Mouse (Mus musculus): Measurements from ENCODE around the gene Tesk1. TPM values are rescaled to one million over a fixed set of nuclear protein-coding genes. Genes with fewer than 3 reads are reported as not detected.

The Tesk1 gene
- 10 to 100 TPM; 54.6 to 94.4 TPM for polyA plus RNA-seq (2017; shearing (Covaris generic))

GRCm38 (mm10) chr4:43441639-43442038, at the start of gene Tesk1:
Tesk1 (plus strand) TSS chr4:43441939.

GRCm38 (mm10) chr4:43428946-43429345, 12.8 kb upstream of the Tesk1 start, which contains the start of gene Fam166b:
Fam166b (minus strand) TSS chr4:43429134.

GRCm38 (mm10) chr4:43454041-43454836, 12.5 kb downstream of the Tesk1 start, which contains the start of gene Cd72:
Cd72 (minus strand) TSS chr4:43454628.

DNA sequence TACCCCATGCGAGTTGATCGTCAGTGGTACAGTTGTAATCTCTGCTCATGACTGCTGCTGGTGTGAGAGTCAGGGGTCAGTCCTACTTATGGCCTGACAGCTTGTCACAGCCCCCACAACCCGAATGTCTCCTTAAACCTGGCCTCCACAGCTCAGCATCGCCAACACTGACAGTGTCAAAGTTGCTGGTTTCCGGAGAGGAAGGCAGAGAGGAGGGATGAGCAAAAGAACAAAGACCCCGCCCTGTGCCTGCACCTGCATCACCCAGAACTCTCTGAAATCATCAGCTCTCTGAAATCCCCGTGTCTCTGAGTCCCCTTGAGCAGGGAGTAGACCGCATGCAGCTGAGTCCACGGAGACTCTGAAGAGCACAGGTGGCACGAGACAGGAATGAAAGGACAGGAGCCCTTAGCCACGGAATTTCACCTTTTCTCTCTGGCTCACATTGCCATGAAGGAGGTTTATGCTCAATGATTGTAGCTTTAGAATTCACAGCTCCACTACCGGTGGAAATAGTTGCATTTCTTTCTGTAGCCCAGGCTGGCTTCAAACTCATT, 41.9 kb downstream of the Tesk1 start, which contains the start of gene Sit1:
TSS of gene Sit1 (minus strand) at position 200 of the 557 bp plus-strand sequence.

DNA sequence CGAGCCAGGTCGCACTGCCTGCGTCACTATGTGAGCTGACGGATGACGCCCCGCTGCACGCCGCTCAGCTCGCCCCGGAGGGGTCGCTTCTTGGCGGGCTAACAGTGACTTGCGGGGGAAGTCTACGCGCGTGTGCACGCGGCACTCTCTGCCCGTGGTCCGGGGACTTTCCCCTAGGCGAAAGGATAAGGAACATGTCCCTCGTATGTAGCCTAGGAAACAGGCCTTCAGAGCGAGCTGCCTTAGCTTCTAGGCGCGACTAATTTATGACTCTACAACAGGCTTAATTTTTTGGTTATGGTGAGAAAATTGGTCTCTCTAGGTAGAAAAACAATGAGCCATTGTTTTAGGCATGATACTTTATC, 51.1 kb downstream of the Tesk1 start, which contains the start of gene Ccdc107:
TSS of gene Ccdc107 (plus strand) at position 80 of the 365 bp plus-strand sequence.

Other genes starting within 250 kb of the Tesk1 start
- under 1 TPM; 0.16 to 0.72 TPM for gene Atp8b5, start 174.8 kb upstream of the Tesk1 start, polyA plus RNA-seq (2017; shearing (Covaris generic))
- gene Rusc2, start 60.0 kb upstream of the Tesk1 start, polyA plus RNA-seq (2017; shearing (Covaris generic)): 1 to 10 TPM in 1 of 2 experiments, under 1 TPM in 1; 0.33 to 1.8 TPM
- gene Fam166b, start 12.8 kb upstream of the Tesk1 start, polyA plus RNA-seq (2017; shearing (Covaris generic)): under 1 TPM in 1 of 2 experiments, not detected in 1; 0.23 TPM
- 10 to 100 TPM; 33.1 to 65.3 TPM for gene Cd72, start 12.7 kb downstream of the Tesk1 start, polyA plus RNA-seq (2017; shearing (Covaris generic))
- 100 to 1,000 TPM; 134 to 225 TPM for gene Sit1, start 41.8 kb downstream of the Tesk1 start, polyA plus RNA-seq (2017; shearing (Covaris generic))
- gene Ccdc107, start 51.0 kb downstream of the Tesk1 start, polyA plus RNA-seq (2017; shearing (Covaris generic)): 10 to 100 TPM; 89.1 to 99.6 TPM
- 1 to 10 TPM; 3.8 to 5.5 TPM for gene Arhgef39, start 57.8 kb downstream of the Tesk1 start, polyA plus RNA-seq (2017; shearing (Covaris generic))
- gene Car9, start 65.0 kb downstream of the Tesk1 start, polyA plus RNA-seq (2017; shearing (Covaris generic)): 1 to 10 TPM in 1 of 2 experiments, under 1 TPM in 1; 0.51 to 1.4 TPM
- gene Tpm2, start 81.8 kb downstream of the Tesk1 start, polyA plus RNA-seq (2017; shearing (Covaris generic)): under 1 TPM in 1 of 2 experiments, not detected in 1; 0.37 TPM
- 10 to 100 TPM; 82.9 to 91.0 TPM for gene Creb3, start 120.4 kb downstream of the Tesk1 start, polyA plus RNA-seq (2017; shearing (Covaris generic))
- 100 to 1,000 TPM; 223 to 237 TPM for gene Tln1, start 120.8 kb downstream of the Tesk1 start, polyA plus RNA-seq (2017; shearing (Covaris generic))
- 10 to 100 TPM; 12.9 to 21.1 TPM for gene Rgp1, start 136.8 kb downstream of the Tesk1 start, polyA plus RNA-seq (2017; shearing (Covaris generic))
- 10 to 100 TPM; 43.6 to 49.6 TPM for gene Gba2, start 136.9 kb downstream of the Tesk1 start, polyA plus RNA-seq (2017; shearing (Covaris generic))
- 1 to 10 TPM; 3.0 to 3.9 TPM for gene Msmp, start 142.6 kb downstream of the Tesk1 start, polyA plus RNA-seq (2017; shearing (Covaris generic))
- gene Npr2, start 190.0 kb downstream of the Tesk1 start, polyA plus RNA-seq (2017; shearing (Covaris generic)): under 1 TPM; 0.53 to 0.72 TPM
- gene Spag8, start 211.7 kb downstream of the Tesk1 start, polyA plus RNA-seq (2017; shearing (Covaris generic)): under 1 TPM; 0.27 to 0.81 TPM
- gene Hint2, start 214.5 kb downstream of the Tesk1 start, polyA plus RNA-seq (2017; shearing (Covaris generic)): 10 to 100 TPM; 64.9 to 74.6 TPM
- 1 to 10 TPM; 1.4 to 2.3 TPM for gene Tmem8b, start 227.0 kb downstream of the Tesk1 start, polyA plus RNA-seq (2017; shearing (Covaris generic))
- gene Fam221b, start 227.2 kb downstream of the Tesk1 start, polyA plus RNA-seq (2017; shearing (Covaris generic)): 1 to 10 TPM in 1 of 2 experiments, under 1 TPM in 1; 0.99 to 2.8 TPM